Mouse (Mus musculus) lung, adult 2 months (tissue): ENCODE results near the gene Pde4d.

Experiments used
- CTCF ChIP-seq: fragments of 200-500 bp; IDR thresholded peaks from 2 replicates; pipeline ENCODE4 v1.5.1; 2011; ENCODE audit warnings: mild to moderate bottlenecking, low read length, control low read depth; ENCODE audit not compliant: insufficient read depth
- POLR2A ChIP-seq: fragments of 200-500 bp; IDR thresholded peaks from 2 replicates; pipeline ENCODE4 v1.6.1; 2011; ENCODE audit warnings: low read depth, mild to moderate bottlenecking, control low read depth, low read length, borderline replicate concordance; ENCODE audit errors: extremely low read depth

GRCm38 (mm10) chr13:109318434-109318998, 868.8 kb downstream of the Pde4d start:
- TF ChIP-seq CTCF (no peak), POLR2A (no peak)
